Mouse (Mus musculus) stomach, embryonic 16.5 days (tissue): ENCODE measurements around the gene Wdr90. TPM values are rescaled to one million over a fixed set of nuclear protein-coding genes. Genes with fewer than 3 reads are reported as not detected.

Source experiments
- ATAC-seq: fragments of 200-750 bp; cut with Nextera tagmentation; 2 replicates; pipeline ENCODE4 v1.8.0; 2017; ENCODE audit warnings: moderate number of reproducible peaks, moderate TSS enrichment; ENCODE audit not compliant: insufficient read depth, low FRiP score
- H3K27ac ChIP-seq: fragments of 300-500 bp; sonication (generic); 2 replicates; pipeline ENCODE4 v1.5.1; 2014; ENCODE audit warnings: low read length
- H3K27me3 ChIP-seq: fragments of 300-500 bp; sonication (generic); 2 replicates; pipeline ENCODE4 v1.6.1; 2014; ENCODE audit warnings: low read length, control low read depth, mixed read lengths; ENCODE audit not compliant: control insufficient read depth, insufficient read depth
- H3K36me3 ChIP-seq: fragments of 300-500 bp; sonication (generic); 2 replicates; pipeline ENCODE4 v1.6.1; 2014; ENCODE audit warnings: low read length; ENCODE audit not compliant: control insufficient read depth, insufficient read depth
- H3K4me1 ChIP-seq: fragments of 300-500 bp; sonication (generic); 2 replicates; pipeline ENCODE4 v1.6.1; 2014; ENCODE audit warnings: low read length, control low read depth, mixed read lengths; ENCODE audit not compliant: control insufficient read depth, insufficient read depth
- H3K4me2 ChIP-seq: fragments of 300-500 bp; sonication (generic); 2 replicates; pipeline ENCODE4 v1.6.1; 2014; ENCODE audit warnings: low read depth, low read length, mixed read lengths
- H3K4me3 ChIP-seq: fragments of 300-500 bp; sonication (generic); replicated peaks from 2 replicates; pipeline ENCODE4 v1.5.1; 2014; ENCODE audit warnings: mild to moderate bottlenecking, low read length
- H3K9ac ChIP-seq: fragments of 300-500 bp; sonication (generic); 2 replicates; pipeline ENCODE4 v1.6.1; 2014; ENCODE audit warnings: low read length
- H3K9me3 ChIP-seq: fragments of 300-500 bp; sonication (generic); replicated peaks from 2 replicates; pipeline ENCODE4 v1.6.1; 2016; ENCODE audit warnings: low read length, control low read depth; ENCODE audit not compliant: control insufficient read depth
- WGBS: fragments of 180-500 bp; shearing (Covaris S2); extraction: QIAGEN DNeasy Blood & Tissue Kit; methylation state at CpG from one replicate; pipeline ENCODE4 v1.1.7; 2014; 5-methylcytosine and 5-hydroxymethylcytosine counted together
- polyA plus RNA-seq: library from polyadenylated mRNA; unstranded; fragments of >200 nt; fragmentation: Nextera tagmentation; extraction: Ambion mirVana; gene quantifications from 2 replicates; pipeline ENCODE4 v1.2.1, GENCODE M21; 2015

Wdr90 gene
- polyA plus RNA-seq, 1 experiment from 2014 or later, result 22.1 TPM

- H3K27me3 ChIP-seq, result no peaks in the 10 kb centered on the region
- H3K4me3 ChIP-seq, result peak overlapping the region; percentile 36
- H3K4me2 ChIP-seq, result peak overlapping the region; percentile 64
- H3K9ac ChIP-seq, result peak overlapping the region; percentile 71
- H3K36me3 ChIP-seq, result peaks cover 32% of the 10 kb centered on the region
- H3K9me3 ChIP-seq, result no peaks in the 10 kb centered on the region
- ATAC-seq, result no peak
- WGBS, result 23% methylated on average over 23 of the region's 23 CpGs
- H3K4me1 ChIP-seq, result peaks cover 40% of the 10 kb centered on the region
- no peak overlapping the region for H3K27ac ChIP-seq
Measured at GRCm38 (mm10) chr17:25836397-25837075, 24.8 kb downstream of the Wdr90 start.

- Histone ChIP-seq H3K27me3 (no peaks in the 10 kb centered on the region), H3K27ac (0 out of 2 replicates have a peak overlapping the region, but pooled peaks have one; percentile 26), H3K36me3 (peaks cover 30% of the 10 kb centered on the region), H3K4me3 (0 out of 2 replicates have a peak overlapping the region, but pooled peaks have one; percentile 36), H3K4me2 (0 out of 2 replicates have a peak overlapping the region, but pooled peaks have one; percentile 64), H3K9ac (0 out of 2 replicates have a peak overlapping the region, but pooled peaks have one; percentile 71), H3K9me3 (no peaks in the 10 kb centered on the region), H3K4me1 (peaks cover 47% of the 10 kb centered on the region)
- no peak for ATAC-seq
- WGBS, result 91% methylated on average over 16 of the region's 16 CpGs
Measured at GRCm38 (mm10) chr17:25835816-25836215, 25.5 kb downstream of the Wdr90 start.

- H3K27ac ChIP-seq, result no peak overlapping the region
- peaks cover 52% of the 10 kb centered on the region for H3K4me1 ChIP-seq
- no peak overlapping the region for H3K4me3 ChIP-seq
- H3K36me3 ChIP-seq, result peaks cover 32% of the 10 kb centered on the region
- 86% methylated on average over 7 of the region's 7 CpGs for WGBS
- no peaks in the 10 kb centered on the region for H3K9me3 ChIP-seq
- H3K4me2 ChIP-seq, result peak overlapping the region; percentile 81; the same call in 1 of the 2 replicates
- no peak for ATAC-seq
- H3K9ac ChIP-seq, result no peak overlapping the region
- H3K27me3 ChIP-seq, result no peaks in the 10 kb centered on the region
Measured at GRCm38 (mm10) chr17:25835301-25835700, 26.0 kb downstream of the Wdr90 start.

- peak overlapping the region; percentile 81 for H3K4me2 ChIP-seq
- H3K27ac ChIP-seq, result peak overlapping the region; percentile 99
- peaks cover 58% of the 10 kb centered on the region for H3K4me1 ChIP-seq
- peaks cover 29% of the 10 kb centered on the region for H3K36me3 ChIP-seq
- WGBS, result 75% methylated on average over 12 of the region's 12 CpGs
- H3K9me3 ChIP-seq, result no peaks in the 10 kb centered on the region
- peak overlapping the region; percentile 90 for H3K9ac ChIP-seq
- no peak for ATAC-seq
- H3K27me3 ChIP-seq, result no peaks in the 10 kb centered on the region
- H3K4me3 ChIP-seq, result peak overlapping the region; percentile 90
Measured at GRCm38 (mm10) chr17:25834595-25835222, 26.6 kb downstream of the Wdr90 start.

- H3K4me2 ChIP-seq, result peak overlapping the region; percentile 81
- H3K9me3 ChIP-seq, result no peaks in the 10 kb centered on the region
- H3K27ac ChIP-seq, result peak overlapping the region; percentile 99
- H3K27me3 ChIP-seq, result no peaks in the 10 kb centered on the region
- WGBS, result 11% methylated on average over 6 of the region's 6 CpGs
- peak overlapping the region; percentile 90 for H3K4me3 ChIP-seq
- peaks cover 59% of the 10 kb centered on the region for H3K4me1 ChIP-seq
- H3K9ac ChIP-seq, result peak overlapping the region; percentile 90
- H3K36me3 ChIP-seq, result peaks cover 24% of the 10 kb centered on the region
- no peak for ATAC-seq
Measured at GRCm38 (mm10) chr17:25833961-25834594, 27.2 kb downstream of the Wdr90 start.

- H3K36me3 ChIP-seq, result peaks cover 20% of the 10 kb centered on the region
- ATAC-seq, result peak; percentile 77
- no peaks in the 10 kb centered on the region for H3K9me3 ChIP-seq
- peak within 1 kb of the TSS; percentile 99 for H3K27ac ChIP-seq
- no peaks in the 10 kb centered on the region for H3K27me3 ChIP-seq
- peaks cover 62% of the 10 kb centered on the region for H3K4me1 ChIP-seq
- peak within 1 kb of the TSS; percentile 90 for H3K4me3 ChIP-seq
- peak within 1 kb of the TSS; percentile 92 for H3K9ac ChIP-seq
- WGBS, result under 1% methylated on average over 24 of the region's 24 CpGs
- H3K4me2 ChIP-seq, result peak within 1 kb of the TSS; percentile 88
Measured at GRCm38 (mm10) chr17:25833291-25833663, 28.0 kb downstream of the Wdr90 start, which contains the start of gene Stub1. Stub1 (minus strand) TSS chr17:25833404.

GRCm38 (mm10) chr17:25832436-25833290, 28.6 kb downstream of the Wdr90 start:
- Histone ChIP-seq H3K36me3 (peaks cover 22% of the 10 kb centered on the region), H3K4me2 (peak overlapping the region; percentile 88), H3K9ac (peak overlapping the region; percentile 92), H3K4me1 (peaks cover 63% of the 10 kb centered on the region), H3K9me3 (no peaks in the 10 kb centered on the region), H3K27ac (peak overlapping the region; percentile 99), H3K4me3 (peak overlapping the region; percentile 90), H3K27me3 (no peaks in the 10 kb centered on the region)
- under 1% methylated on average over 77 of the region's 77 CpGs for WGBS
- ATAC-seq, result peak; percentile 93

GRCm38 (mm10) chr17:25831451-25832281, 29.6 kb downstream of the Wdr90 start:
- H3K9me3 ChIP-seq, result no peaks in the 10 kb centered on the region
- H3K4me3 ChIP-seq, result peak overlapping the region; percentile 90
- H3K4me1 ChIP-seq, result peaks cover 57% of the 10 kb centered on the region
- peak overlapping the region; percentile 88 for H3K4me2 ChIP-seq
- ATAC-seq, result no peak
- peak overlapping the region; percentile 95 for H3K27ac ChIP-seq
- no peaks in the 10 kb centered on the region for H3K27me3 ChIP-seq
- peaks cover 28% of the 10 kb centered on the region for H3K36me3 ChIP-seq
- peak overlapping the region; percentile 92 for H3K9ac ChIP-seq
- 48% methylated on average over 21 of the region's 21 CpGs for WGBS
